Mouse (Mus musculus): ENCODE measurements around the gene Prdm16.

Prdm16 gene

GRCm38 (mm10) chr4:154517991-154518390 lies 118.7 kb downstream of the Prdm16 start:
- peak; percentile 74 for DNase-seq (ENCODE audit: low read depth, low spot score)

- no peak for DNase-seq (ENCODE audit: low read depth, low spot score)
Measured at GRCm38 (mm10) chr4:154516470-154516869, 120.2 kb downstream of the Prdm16 start.

GRCm38 (mm10) chr4:154513664-154514063 lies 123.0 kb downstream of the Prdm16 start:
- no peak for DNase-seq (ENCODE audit: low read depth, low spot score)

GRCm38 (mm10) chr4:154512518-154513090 lies 124.1 kb downstream of the Prdm16 start:
- no peak for DNase-seq (ENCODE audit: low read depth, low spot score)

- DNase-seq (ENCODE audit: low read depth, low spot score): no peak
Measured at GRCm38 (mm10) chr4:154511767-154512166, 124.9 kb downstream of the Prdm16 start.

GRCm38 (mm10) chr4:154506774-154507435 lies 129.8 kb downstream of the Prdm16 start:
- DNase-seq (ENCODE audit: low read depth, low spot score): peak; percentile 21

DNA sequence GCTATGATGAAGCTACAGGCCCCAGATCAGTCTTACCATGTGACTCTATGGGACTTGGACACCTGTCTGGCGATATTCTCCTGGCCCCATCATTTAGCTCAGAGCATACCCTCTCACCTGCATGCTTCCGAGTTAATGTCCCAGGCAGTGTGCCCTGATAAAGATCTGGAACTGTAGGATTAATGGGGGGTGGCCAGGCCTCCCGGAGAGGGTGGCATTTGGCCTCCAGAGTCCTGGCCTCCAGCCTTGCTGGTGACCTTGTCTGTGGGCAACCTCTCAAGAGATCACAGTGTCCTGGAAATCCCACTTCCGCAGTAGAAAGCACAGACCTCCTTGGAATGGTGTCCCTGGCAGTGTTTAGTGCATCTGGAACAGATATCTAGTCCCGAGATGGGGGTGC lies 131.4 kb downstream of the Prdm16 start:
- no peak for DNase-seq (ENCODE audit: low read depth, low spot score)

DNA sequence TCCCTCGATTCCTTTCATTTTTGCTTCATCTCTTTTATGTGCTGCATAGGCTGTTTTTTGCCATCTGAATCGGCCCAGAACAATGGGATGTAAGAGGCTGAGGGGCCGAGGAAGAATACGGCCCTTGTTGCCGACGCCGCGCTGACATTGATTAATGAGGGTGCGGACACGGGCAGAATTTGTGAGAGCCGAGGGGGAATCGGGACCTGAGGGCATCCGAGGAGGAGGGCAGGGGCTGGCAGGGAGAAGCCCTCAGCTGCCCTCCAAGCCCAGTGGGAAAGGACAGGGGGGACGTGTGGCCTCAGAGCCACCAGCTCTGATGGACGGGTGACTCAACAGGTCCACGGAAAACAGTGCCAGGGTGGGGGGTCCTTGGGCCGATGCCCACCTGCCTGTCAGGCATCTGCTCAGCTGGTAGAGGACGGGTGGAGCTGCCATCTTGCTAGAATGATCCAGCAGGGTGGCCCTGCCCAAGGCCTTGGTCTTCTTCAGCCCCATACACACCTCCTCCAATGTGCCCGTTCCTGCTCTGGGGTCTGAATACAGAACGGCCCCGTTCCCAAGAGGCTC lies 133.3 kb downstream of the Prdm16 start:
- DNase-seq (ENCODE audit: low read depth, low spot score): no peak

GRCm38 (mm10) chr4:154502403-154503000 lies 134.2 kb downstream of the Prdm16 start:
- DNase-seq (ENCODE audit: low read depth, low spot score): peak; percentile 56

DNA sequence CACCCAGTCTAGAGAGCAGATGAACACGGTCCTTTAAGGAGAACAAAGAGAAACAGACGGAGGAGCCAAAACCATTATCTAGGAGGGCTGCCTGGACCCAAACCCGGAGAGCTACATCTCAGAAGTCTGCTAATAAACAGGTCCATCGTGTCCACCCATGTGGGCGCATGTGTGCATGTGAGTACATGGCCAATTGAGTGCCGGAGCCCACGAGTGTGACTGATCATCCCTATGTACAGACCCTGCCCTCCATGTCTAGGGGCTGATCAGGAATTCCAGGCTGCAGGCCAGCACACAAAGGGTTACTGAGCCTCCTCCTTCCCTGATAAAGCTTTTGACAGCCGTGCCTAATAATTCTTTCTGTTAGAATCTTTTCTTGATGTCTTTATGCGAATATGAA lies 136.0 kb downstream of the Prdm16 start:
- DNase-seq (ENCODE audit: low read depth, low spot score): no peak

DNA sequence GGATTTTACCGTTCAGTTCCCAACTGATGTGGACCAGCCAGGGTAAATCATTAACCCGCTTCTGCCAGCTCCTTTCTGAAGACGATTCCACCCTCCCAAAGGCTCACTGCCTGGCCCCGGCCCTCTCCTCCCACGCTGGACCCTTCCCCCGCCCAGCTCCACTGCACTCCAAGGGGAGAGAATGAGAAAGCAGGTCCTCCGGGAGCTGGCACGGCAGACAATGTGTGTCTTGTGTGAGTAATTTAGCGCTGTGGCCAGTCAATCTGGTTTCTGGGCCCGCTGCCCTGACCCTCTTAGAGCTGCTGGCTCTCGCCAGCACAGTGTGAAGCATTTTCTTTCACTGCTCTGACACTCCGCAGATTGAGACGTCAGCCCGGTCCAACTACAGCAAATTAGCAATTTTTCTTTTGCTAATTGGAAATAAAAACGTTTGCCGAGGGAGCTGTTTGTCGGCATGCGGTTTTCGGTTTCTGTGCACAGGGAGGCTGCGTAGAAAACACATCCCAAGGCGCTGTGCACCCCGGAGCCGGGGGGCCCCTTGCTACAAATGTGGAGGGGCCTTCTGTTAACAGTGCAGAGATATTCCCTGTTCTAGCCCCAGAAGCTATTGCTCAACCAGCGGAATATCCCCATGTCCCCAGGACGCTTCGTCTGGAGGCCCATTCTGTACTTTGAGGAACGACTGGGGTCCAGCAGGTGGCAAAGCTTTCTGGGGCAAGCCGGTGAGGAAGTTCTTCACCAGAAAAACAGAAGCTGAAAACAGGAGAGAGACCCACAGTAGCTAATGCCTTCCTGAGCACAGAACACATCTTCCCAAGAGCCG lies 136.8 kb downstream of the Prdm16 start:
- DNase-seq (ENCODE audit: low read depth, low spot score): no peak

DNA sequence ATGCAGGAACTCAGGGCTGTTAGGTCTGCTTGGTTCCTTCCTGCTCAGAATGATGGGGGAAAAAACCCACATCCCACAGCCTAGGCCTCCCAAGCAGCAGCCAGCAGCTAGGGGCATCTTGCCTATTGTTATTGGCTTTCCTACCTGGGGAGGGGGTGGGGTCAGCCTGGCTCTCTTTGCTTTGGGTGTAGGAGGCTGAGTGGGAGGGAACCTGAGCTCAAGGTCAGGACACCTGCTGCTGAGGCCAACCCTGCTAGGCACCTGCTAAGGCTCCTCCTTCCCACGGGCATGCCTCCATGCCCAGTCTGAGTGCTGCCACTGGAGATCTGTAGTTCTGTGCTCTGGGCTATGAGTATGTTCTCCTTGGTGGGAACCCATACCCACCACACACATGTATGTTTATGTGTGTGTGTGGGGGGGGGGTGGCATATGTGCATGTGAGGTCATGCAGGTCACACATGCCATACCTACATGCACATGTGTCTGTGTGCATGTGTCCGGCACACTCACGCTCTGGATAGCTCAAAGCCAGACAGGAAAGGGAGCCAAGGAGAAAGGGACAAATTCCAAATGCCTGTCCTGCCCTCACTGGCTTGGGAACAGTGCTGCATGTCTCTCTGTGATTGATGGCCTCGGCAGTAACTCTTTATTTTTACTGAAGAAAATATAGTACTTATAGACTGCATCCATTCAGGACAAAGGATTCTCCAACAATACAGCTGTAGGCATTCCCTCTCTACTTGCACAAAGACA lies 139.1 kb downstream of the Prdm16 start:
- peak; percentile 83 for DNase-seq (ENCODE audit: low read depth, low spot score)

GRCm38 (mm10) chr4:154496991-154497390 lies 139.7 kb downstream of the Prdm16 start:
- peak; percentile 85 for DNase-seq (ENCODE audit: low read depth, low spot score)

DNA sequence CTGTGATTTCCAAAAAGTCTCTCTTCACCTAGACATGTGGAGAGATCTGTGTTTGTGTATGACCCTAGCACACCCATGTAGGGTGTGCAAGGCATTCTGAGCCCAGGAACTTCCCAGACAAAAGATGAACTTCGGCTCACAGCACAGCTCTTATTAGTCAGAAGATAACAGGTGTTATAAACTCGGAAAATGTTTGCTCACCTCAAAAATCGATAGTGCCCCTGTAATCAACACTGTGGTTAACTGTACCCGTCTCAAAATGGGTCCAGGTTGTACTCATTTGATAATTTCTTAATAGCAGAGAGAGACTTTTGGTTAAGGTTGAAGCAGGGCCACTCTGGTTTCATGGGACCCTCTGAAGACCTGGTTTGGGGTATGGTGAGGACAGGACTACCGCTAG lies 140.2 kb downstream of the Prdm16 start:
- DNase-seq (ENCODE audit: low read depth, low spot score): no peak

DNA sequence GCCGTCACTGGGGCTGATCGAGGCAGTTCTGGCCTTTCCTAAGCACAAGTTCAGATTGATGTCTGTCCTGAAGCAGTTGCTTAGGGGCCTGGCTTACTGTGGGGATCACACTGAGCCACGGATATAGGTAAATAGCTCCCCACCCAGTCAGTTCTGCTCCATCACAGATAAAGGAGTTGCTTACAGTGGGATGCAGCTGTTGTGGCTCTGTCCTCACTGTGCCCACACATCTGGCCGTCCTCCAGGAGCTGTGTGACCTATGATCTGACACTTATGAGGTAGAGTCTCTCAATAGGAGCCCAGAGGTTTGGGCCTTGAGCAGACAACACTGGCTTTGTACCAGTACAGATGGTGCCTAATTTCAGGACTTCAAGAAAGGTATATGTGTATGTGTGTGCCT lies 142.7 kb downstream of the Prdm16 start:
- no peak for DNase-seq (ENCODE audit: low read depth, low spot score)

- no peak for DNase-seq (ENCODE audit: low read depth, low spot score)
Measured at GRCm38 (mm10) chr4:154492714-154493121, 144.0 kb downstream of the Prdm16 start.

DNA sequence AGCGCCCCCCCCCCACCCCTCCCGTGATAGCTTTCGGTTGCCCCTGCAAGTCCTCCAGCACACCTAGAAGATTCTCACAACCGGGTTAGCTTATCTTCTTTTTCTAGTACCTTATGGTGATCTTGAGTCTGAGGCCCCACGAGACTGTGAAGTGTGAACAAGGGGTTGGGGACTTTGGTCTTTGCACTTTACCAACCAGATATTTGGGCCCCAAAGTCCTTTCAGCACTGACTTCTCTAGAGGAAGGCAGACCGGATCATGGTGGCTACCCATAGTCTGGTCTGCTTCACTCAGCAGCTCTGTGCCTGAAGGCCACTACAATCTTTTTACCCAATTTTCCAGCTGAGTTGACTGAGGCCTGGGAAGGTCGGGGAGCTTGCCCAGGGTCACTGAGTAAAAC lies 144.4 kb downstream of the Prdm16 start:
- DNase-seq (ENCODE audit: low read depth, low spot score): no peak

DNA sequence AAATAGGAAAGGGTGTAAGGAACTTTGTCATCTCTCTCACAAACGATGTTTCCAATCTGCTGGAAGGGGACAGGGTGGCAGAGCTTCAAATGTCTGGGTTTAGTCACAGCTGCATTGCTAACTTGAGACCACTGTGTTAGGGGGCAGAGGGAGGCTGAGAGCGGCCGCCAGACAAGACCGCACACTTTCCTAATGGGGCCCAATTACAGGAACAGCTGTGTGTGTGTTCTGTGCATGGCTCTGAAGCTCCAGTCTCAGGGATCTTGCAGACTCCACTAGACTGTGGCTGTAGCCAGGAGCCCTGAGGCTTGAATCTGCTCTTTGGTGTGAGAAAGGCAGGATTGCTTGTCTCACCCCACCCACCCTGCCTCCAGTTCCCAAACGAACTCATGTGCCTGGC lies 148.6 kb downstream of the Prdm16 start:
- peak; percentile 30 for DNase-seq (ENCODE audit: low read depth, low spot score)

- no peak for DNase-seq (ENCODE audit: low read depth, low spot score)
Measured at GRCm38 (mm10) chr4:154482695-154483094, 154.0 kb downstream of the Prdm16 start.

GRCm38 (mm10) chr4:154481771-154482637 lies 154.7 kb downstream of the Prdm16 start:
- no peak for DNase-seq (ENCODE audit: low read depth, low spot score)

Measured in ZHBTc4 (cell line).